Mouse (Mus musculus) natural killer cell, adult 2 months (primary cell): ENCODE data around the gene Lrp8.

ENCODE experiments used
- DNase-seq, 2 experiments: peaks; one replicate each; pipeline ENCODE4 v3.0.0; 2022; ENCODE audit warnings: low spot score in 2 of 2

Gene Lrp8

DNA sequence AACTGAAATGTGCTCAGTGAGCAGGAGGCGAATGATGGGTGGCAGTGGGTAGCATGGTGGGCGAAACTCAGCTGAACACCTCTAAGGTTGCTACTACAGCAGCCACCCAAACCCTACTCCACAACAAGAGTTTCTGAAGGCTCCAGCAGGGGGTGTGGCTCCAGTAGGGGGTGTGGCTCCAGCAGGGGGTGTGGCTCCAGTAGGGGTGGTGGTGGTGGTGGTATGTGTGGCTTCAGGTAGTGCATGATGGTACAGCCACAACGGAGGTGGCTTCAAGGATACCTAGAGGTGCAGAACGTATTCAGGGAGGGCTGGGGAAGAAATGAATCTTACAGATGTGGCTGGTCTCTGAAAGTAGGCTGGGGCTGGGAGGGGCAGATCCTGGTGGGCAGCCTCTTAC is 5.7 kb downstream of the Lrp8 start:
- no peak for DNase-seq

DNA sequence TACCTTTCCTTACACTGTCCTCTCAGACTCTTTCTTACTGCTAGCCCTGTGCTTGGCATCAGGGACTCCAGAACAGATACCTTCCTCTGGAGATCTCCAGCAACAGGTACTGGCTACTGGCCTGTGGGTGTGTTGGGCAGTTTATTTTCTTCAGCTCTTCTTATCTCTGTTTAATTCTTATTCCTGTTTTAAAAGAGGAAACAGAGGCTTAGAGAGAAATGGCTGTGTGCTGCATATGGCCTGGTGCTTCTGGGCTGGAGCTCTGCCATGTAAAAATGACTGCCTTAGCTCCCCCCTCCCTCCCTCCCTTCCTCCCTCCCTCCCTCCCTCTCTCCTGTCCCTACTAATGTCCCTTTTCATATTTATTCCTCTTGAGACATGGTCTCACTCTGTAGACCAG is 6.6 kb downstream of the Lrp8 start:
- no peak for DNase-seq

DNA sequence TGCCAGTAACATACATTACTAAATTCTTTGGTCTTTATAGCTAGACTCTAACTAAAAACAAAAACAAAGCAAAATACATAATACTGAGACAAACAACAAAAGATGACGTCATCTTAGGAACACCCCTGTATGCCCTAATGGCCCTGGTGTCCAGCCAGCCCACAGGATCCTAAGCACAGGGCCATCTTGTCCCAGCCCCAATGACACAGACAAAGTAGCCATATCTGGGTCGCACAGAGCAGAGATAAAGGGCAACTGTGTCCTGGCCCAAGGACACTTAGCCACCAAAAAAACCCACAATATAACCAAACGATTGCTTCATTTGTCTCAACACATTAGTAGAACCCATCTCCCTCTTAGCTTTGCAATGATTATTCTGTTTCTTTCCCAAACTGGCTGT is 8.9 kb downstream of the Lrp8 start:
- DNase-seq = no peak

DNA sequence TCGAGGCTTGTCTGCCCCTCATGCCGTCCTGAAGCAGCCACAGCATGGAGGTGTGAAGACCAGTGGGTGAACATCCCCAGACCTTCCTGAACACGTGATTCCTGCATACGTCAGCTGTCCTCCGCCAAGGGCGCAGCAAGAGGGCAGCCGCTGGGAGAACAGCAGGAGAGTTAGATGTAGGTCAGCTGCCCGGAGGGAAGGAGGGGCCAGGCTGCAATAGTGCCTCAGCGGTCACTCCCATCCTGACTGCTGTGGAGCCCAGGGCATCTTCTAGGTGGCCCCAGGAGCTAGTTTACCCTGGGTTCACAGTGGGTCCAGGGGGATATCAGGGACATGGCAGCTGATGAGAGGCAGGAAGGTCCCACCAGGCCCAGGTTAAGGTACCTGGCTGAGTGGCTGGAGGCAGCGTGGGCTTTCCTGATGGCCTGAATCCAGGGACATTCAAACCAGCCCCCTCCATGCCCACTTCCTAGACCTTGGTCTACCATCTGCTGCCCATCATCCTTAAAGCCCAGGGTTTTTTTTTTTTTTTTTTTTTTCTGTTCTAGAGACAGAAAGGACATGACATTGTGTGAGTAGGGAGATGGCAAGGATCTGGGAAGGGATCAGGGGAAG is 9.8 kb downstream of the Lrp8 start:
- no peak for DNase-seq

DNA sequence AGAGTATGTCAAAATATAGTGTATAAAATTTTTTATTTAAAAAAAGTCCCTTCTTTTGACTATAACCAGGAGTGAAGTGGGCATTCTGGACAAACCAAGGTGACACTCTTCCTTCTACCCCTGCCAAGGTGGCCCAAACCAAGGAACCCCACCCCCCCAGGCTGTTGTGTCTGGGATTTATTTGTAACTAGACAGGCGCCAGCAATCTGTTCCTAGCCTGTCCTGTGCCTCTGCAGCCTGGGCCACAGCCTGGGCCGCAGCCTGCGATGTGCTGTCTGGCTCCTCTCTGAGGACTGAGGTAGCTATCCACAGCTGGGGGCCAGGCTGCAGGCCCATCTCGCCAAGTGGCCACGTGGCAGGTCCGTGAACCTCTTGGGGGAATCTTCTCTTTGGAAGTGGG is 10.3 kb downstream of the Lrp8 start:
- no peak for DNase-seq

DNA sequence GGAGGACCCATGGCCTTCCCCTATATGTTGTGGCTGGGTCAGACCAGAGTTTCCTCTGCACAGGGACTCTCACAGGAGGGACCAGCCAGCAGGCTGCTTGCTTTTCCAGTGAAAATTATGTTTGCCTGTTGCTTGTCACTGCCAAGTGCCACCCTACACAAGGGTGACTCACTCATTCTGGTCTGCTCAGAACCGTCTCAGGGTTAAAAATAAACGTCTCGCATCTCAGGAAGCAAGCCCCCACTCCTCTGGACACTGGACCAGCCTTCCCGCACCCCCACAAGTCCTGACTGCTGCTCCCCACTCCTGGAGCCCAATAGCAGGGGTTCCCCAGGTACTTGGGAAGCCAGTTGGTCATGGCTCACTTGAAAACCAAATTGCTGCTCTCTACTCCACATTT is 14.4 kb downstream of the Lrp8 start:
- DNase-seq = no peak

DNA sequence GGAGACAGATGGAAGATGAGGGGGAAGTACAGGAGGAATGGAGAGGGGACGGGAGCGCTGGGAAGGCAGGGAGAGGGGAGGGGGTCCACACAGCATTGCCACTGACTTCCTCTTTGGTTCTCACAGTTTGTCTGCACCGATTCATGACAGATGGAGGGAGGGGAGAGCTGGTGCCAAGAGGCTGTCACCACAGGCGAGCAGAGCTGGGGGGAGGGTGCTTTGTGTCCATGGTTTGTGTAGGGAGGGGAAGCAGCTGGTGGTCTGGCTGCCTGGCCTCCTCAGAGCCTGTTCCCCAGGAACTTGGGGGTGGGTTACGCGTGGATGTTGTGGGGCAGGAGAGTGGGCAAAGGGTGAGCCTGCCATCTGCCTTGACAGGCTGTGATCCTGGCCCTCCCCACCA is 15.4 kb downstream of the Lrp8 start:
- DNase-seq = no peak

DNA sequence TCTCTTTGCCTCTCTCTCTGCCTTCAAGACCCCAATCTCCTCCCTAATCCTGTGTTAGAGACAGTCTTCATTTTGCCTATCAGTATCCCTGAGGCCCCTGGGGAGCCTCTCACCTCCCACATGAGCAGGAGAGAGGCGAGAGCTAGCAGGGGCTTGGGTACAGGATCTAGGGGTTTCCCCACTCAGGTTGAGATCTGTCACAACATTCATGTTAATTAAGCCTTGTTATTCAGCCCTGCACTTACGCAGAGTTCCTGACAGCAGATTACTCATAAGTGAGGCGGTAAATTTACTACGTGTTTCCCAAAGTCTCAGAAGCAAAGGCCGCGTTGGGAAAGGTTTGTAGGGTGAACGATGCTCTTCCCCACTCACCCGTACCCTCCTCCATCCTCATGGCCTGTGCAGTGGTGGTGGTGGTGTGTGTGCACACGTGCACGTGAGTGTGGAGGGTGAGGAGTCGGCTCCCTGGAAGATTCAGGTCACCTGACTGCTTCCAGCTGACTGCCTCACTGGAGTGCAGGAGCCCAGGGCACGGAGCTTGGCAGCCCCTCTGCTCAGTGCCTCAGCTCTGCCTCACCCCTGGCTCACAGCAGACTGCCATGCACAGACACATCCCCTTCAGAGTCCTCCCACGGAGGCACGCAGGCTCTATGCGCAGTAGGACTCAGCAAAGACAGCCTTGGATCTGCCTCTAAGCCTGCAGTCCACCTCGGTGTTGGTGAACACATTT is 18.1 kb downstream of the Lrp8 start:
- no peak for DNase-seq

DNA sequence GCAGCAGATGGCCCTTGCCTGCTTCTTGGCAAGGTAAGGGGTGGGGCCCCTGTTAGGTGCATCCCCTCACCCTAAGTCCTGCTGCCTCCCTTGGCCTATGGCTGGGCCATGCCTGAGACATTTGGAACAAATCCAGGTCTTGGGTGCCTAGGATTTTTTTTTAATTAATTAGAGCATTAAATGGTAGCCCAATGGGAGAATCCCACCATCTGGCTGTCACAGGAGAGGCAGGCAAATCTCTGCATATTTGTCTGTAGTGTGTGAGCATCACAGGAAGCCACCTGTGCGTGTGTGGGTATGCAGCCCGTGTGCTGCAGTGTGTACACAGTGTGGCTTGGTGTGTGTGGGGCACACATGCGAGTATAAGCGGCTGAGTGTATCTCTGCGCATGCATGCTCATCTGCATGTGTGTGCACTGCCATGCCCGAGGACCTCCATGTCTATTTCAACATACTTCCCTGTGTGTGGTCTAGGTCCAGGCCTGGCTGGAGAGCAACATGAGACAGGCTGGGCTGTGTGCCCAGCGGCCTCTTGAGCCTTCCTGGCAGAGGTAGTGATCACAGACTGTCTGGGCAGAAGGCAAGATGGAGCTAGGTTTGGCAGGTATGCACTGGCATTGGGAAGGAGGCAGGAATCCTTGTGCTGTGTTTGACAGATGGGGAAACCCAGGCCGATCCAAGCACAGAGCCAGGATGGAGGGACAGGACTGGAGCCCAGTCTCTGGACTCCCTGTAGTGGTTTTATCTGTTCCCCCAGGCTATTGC is 19.0 kb downstream of the Lrp8 start:
- DNase-seq = no peak

DNA sequence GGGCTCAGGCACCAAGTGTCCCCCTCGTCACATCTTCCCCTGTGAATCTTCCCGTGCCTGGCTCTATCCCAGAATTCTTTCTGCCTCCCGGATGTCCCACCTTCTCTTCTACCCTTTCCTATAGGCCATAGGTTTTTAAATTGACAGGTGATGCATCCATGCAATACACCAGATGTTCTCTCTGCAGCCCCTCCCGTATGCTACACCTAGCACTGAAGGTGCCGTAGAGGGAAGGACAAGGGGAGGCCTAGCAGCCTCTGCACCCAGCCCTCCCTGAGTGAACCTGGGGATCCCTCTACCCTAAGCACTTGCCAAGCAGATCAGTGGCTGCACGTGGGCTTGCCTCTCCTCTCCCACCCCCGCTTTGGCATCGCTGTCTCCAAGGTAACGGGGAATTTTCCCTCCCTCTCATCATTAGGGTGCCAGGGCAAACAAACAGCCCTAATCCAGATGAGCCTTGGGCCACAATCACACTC is 20.9 kb downstream of the Lrp8 start:
- no peak for DNase-seq

DNA sequence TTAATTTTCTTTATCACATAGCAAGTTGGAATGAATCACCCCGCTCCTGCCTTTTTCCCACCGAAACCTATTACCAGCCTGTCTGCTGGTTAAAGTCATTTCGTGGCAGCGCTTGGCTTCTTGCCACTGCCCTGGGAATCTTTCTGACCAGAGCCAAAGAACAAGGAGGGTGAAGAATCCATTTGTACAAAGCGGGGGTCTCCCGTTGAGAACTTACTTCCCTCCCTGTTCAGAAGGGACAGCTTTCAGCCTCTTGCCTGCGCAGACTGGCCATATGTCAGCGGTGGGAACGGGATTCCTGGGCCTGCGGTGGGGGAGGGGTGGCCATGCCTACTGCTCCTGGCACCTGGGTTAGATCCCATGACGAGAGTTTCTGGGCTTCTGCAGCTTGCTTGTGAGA is 21.4 kb downstream of the Lrp8 start:
- no peak for DNase-seq

DNA sequence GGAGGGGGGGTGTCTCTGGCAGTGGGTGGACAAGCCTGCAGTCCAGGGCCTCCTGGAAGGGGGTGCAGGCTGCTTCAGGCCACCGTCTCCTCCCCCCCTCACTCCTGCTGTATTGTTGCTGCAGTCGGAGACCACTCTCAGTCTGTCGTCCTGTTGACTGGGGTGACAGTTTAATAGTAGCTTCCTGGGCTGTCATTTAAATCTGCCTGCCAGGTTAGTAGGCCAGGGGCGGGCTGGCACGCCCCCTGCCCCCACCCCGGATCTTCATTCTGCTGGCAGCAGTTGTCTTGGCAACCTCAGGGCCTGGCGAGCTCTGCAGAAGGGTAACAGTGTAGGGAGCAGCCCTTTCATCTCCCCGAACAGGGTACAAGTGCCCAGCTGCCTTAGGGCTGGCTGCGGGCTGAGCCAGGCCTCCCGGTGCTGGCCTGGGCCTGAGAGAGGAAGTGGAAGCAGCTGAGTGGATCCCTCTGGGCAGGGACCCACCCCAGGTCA is 26.7 kb downstream of the Lrp8 start:
- DNase-seq = no peak

DNA sequence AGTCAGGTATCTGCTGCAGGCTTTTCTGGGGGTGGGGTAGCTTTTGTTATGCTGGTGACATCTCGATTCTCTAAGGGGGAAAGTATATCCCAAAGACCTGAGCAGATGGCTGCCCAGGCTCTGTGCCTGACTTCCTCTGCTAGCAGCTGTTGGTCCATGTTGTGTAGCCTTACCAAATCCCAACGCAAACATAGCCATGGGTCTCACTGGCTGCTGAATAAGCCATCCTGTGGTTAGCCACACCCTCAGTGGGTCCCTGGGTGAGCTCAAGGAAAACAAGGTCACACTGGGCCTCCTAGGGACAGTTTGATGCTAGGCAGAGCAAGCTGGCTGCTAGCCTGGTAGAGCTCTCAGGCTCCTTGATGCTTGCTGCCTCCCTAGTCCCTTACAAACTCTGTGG is 27.6 kb downstream of the Lrp8 start:
- no peak for DNase-seq

DNA sequence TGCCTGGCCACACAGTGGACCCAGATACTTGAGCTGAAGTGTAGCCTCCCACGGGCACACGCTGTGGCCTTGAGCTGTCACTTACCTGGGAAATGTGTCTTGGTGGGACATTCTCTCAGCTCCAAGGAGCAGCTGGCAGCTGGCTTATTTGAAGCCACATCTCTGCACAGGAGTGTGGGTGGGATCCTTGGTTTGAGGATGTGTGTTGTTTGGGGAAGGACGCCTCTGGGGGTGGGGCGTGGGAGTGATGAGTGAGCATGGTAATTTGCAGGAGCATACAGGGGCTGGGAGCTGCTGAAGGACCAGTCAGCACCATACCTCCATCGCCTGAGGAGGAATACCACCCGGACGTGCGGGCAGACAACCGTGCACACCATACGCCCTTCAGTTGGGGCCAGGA is 28.1 kb downstream of the Lrp8 start:
- no peak for DNase-seq

DNA sequence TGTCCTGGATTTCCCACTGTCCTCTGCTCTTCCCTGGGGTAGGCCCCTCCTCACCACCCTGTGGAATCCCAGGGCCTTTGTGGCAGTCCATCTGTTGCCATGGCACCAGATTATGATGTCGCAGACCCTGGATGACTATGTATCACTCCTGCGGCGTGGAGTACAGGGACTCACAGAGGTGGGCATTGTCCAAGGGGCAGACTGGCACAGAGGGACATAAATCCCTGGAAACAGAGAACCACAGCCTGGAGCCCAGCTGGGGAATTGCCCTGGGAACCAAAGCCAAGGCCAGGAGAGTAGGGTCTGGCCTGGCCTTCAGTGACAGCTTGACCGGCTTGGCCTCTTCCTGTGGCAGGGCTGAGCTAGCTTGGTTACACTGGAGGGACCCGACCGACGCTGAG is 28.8 kb downstream of the Lrp8 start:
- no peak for DNase-seq

DNA sequence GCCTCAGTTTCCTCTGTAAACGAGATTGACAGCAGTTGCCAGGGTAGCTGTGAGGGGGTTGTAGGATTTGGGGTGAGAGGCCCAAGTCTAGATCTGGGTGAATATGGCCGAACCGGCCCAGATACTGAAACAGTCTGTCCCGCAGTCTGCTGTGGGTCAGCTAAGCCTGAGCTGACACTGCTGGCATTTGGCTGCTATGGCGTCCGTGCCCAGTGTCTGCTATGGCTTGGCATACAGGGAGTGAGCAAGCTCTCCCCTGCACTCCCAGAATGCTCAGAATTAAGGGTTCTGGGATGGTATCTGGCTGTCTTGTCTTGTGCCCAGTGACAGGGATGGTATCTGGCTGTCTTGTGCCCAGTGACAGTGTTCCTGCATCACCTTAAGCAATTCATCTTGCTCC is 29.6 kb downstream of the Lrp8 start:
- no peak for DNase-seq

DNA sequence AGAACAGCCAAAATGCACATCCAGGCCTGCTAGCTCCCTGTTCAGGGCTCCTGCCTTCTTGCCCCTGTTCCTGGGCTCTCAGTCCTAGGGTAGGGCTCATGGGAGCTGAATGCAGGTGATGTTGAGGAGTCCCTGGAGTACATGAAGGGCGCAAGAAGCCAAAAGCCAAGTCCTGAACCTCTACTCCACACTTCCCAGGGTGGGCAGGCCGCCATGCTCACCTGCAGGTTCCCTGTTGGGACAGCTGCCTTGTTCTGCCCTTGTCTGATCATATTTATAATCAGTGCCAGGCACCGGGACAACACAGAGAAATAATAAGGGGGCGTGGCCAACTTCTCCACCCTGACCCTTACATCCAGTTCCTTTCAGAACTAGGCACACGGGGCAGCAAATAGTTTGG is 31.5 kb downstream of the Lrp8 start:
- no peak for DNase-seq

DNA sequence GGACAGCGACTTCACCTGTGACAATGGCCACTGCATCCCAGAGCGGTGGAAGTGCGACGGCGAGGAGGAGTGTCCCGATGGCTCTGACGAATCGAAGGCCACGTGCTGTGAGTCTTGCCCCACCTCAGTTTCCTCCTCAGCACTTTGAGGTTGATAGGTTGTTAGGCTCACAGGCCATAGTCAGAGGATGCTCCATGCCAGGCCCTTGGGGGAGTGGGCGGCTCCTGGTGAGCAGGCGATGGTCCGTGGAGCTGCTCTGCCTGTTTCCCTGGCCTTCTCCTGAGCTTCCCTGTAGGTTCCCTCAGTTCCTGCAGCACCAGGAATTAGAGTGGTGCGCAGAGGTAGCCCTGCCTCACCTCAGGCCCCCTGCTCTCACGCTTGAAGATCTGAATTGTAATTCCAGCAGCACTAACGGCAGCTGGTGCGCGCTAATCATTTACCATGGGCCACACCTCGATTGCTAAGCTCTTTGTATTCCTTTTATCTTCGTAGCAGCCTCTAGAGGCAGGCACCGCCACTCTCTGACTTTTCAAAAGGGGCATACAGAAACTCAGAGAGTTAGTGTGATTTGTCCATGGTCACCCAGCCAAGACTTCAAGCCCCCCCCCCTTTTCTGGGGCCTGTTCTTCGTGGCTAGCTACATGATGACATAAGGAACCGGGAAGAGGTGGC is 32.7 kb downstream of the Lrp8 start:
- no peak for DNase-seq

DNA sequence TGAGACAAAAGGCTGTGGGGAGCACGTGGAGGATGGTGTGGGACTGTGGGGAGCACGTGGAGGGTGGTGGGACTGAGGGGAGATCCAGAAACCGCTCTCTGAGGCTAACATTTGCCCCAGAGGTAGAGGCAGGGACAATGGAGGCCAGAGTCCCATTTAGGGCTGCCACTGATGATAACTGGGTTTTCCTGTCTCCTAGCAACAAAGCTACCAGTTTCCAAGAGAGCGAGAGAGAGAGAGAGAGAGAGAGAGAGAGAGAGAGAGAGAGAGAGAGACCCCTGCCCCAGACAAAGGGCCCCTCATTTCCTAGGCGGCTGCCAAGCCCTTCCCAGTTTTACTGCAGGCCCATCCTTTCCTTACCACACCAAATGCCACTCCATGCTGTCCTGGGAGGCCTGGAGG is 33.4 kb downstream of the Lrp8 start:
- no peak for DNase-seq

DNA sequence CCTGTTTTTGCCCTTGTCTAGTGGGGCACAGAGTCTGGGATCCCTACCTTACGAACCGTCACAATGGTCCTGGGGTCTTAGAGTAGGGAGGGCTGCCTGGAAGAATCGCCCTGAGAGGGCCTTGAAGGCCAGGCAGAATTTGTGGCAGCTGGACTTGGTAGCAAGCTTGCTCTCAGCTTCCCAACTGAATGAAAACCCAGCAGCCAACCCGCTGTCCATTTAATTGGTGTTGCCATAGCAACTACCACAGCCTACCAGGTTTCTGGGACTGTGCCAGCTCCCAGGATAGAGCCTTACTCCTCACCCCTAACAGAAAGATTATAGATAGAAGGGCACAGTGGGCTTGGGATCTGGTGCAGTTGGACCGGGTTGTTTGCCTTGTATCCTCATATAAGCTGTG is 34.7 kb downstream of the Lrp8 start:
- DNase-seq = no peak

DNA sequence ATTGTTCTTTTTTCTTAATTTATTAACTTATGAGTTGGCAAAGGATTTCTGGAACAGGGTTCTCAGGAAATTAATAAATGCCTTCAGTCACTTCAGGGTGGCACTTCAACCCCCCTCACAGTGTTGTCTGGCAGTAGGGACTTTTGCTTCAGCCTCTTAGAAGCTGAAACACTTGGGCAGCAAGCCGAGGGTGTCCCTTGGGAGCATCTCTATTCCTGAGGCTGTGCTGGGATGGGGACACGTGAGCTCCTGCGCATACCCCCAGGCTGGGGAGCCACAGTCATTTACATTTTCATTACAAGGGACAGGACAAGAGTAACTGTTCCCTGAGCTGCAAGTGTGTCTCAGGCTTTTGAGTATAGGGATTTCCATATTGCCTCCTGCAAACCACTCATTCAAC is 35.8 kb downstream of the Lrp8 start:
- DNase-seq = no peak

DNA sequence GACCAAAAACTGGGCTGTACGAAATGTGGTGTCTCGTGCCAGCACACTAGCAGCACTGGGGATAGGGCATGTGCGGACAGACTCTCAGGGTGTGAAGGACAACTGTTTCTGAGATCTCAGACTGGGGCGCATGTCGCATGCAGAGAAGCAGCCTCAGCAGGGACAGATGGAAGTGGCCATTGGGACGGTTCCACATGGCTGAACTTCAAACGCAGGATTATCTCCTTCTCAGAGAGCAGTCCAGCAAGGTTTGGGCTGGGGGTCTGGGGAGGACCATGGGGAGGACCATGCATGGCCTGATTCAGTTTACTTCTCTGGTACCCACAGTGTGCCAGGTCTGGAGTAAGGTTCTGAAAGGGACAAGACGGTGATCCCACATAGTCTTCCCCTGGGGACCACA is 41.6 kb downstream of the Lrp8 start:
- no peak for DNase-seq
